Mouse (Mus musculus): ENCODE data around the gene Nudt17. TPM values are rescaled to one million over a fixed set of nuclear protein-coding genes. Genes with fewer than 3 reads are reported as not detected.

The Nudt17 gene
- 2.6 and 4.0 TPM in 2 replicates for polyA plus RNA-seq (2012; rRNA removed; ENCODE audit: low replicate concordance)

GRCm38 (mm10) chr3:96707903-96708683 lies at the start of gene Nudt17:
Gene Nudt17 (minus strand): TSS chr3:96708562.

DNA sequence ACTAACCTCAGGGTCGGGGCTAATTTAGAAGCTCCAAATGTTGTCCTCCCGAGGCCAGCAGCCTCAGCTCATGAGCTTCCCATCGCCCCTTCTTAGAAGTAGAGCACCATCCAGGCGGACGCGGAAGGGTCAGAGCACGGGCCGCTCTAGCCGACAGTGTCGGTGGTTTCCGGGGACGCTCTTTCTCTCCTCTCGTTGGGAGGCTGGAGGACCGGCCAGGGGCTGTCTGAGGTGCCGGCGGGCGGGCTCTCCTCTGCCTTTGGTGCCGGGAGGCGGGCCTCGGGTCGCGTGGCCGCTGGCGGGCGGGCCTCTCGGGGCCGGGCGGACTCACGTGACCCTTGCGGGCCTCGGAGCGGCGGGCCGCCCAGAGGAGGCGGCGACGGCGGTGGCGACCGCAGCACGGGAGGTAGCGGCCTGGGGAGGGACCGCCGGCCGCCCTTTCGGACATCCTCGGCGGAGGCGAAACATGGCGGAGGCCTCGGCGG lies 19.0 kb upstream of the Nudt17 start, which contains the start of the genes Polr3c and Rnf115:
Polr3c (minus strand) TSS at position 286 of the 485 bp plus-strand sequence.
Rnf115 (plus strand) TSS at position 322 of the 485 bp plus-strand sequence.

DNA sequence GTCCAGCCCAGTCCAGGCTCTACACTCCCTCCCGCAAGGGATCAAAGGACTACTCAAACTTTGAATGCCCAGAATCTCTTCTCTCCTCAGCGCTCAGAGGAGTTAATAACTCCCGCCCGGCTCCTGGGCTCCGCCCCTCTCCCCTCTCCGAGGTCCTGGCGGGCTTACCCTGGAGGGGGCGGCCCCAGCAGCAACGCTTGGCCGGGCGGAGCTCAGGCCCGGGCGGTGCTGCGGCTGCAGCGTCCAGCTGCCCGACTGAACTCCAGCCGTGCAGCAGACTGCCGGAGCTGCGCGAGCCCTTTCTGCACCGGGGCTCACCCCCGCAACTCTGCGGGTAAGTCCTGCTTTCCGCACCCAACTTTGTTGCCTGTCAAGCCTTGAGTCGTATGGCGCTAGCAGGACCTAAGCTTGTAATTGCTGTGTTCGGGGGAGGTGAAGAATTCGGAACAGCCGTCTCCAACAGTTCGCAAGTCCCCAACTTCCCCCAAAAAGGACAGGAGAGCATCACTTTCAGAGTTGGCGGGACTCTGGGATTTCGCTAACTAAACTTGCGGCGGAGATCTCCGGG lies 12.1 kb downstream of the Nudt17 start, which contains the start of gene Pias3:
Pias3 (plus strand) TSS at position 187 of the 568 bp plus-strand sequence.

DNA sequence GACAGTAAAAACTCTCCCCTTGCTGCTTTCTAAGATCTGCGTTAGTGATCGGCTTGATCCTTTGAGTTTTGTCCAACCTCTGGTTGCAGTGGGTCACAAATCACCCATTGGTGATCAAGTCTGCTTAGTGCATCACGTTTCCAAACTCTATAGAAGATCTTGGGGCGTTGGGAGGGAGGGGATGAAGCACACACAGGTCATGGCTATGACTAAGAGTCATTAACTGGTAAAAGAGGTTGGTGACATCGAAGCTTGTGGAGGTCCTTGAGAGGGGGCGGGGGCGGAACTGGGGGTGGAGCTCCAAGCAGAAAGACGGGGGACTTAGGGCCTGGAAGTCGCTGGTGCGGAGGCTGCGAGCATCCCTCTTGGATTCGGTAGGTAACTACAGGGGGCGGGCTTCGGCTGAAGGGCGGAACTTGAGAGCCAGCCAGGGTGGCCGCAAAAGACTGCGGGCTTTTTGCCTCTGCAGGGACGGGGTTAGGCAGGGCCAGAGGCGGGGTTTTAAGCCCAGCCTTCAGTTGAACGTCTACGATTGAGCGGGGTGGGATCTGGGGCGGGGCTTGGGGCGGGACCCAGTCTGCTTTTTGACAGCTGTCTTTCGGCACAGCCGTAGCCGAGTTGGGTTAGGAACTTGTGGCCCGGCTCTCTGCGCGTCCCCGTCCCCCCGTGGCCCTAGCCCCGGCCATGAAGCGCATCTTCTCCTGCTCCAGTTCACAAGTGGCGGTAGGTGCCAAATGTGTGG lies 38.5 kb downstream of the Nudt17 start, which contains the start of gene Ankrd35:
Ankrd35 (plus strand) TSS at position 405 of the 742 bp plus-strand sequence.

Other genes with a start within 250 kb of the Nudt17 start
- 1.1 and 2.2 TPM in 2 replicates for gene Hfe2, start 183.4 kb downstream of the Nudt17 start, polyA plus RNA-seq (2012; rRNA removed; ENCODE audit: low replicate concordance)
- gene Txnip, start 150.6 kb downstream of the Nudt17 start, polyA plus RNA-seq (2012; rRNA removed; ENCODE audit: low replicate concordance): 658 and 2,424 TPM in 2 replicates
- gene Gm16253, start 131.6 kb downstream of the Nudt17 start, polyA plus RNA-seq (2012; rRNA removed; ENCODE audit: low replicate concordance): not detected in 2 replicates
- 19.1 and 23.0 TPM in 2 replicates for gene Polr3gl, start 114.4 kb downstream of the Nudt17 start, polyA plus RNA-seq (2012; rRNA removed; ENCODE audit: low replicate concordance)
- gene Ankrd34a, start 111.9 kb downstream of the Nudt17 start, polyA plus RNA-seq (2012; rRNA removed; ENCODE audit: low replicate concordance): 0.47 and 3.2 TPM in 2 replicates
- 32.1 and 54.9 TPM in 2 replicates for gene Lix1l, start 107.4 kb downstream of the Nudt17 start, polyA plus RNA-seq (2012; rRNA removed; ENCODE audit: low replicate concordance)
- gene Rbm8a, start 78.6 kb downstream of the Nudt17 start, polyA plus RNA-seq (2012; rRNA removed; ENCODE audit: low replicate concordance): 6.5 and 11.3 TPM in 2 replicates
- gene Pex11b, start 73.2 kb downstream of the Nudt17 start, polyA plus RNA-seq (2012; rRNA removed; ENCODE audit: low replicate concordance): 65.1 and 70.1 TPM in 2 replicates
- 0.20 and 0.36 TPM in 2 replicates for gene Gm42957, start 73.1 kb downstream of the Nudt17 start, polyA plus RNA-seq (2012; rRNA removed; ENCODE audit: low replicate concordance)
- 3.0 and 6.4 TPM in 2 replicates for gene Itga10, start 63.0 kb downstream of the Nudt17 start, polyA plus RNA-seq (2012; rRNA removed; ENCODE audit: low replicate concordance)
- gene Ankrd35, start 38.4 kb downstream of the Nudt17 start, polyA plus RNA-seq (2012; rRNA removed; ENCODE audit: low replicate concordance): 2.7 and 7.8 TPM in 2 replicates
- 39.3 and 72.2 TPM in 2 replicates for gene Pias3, start 12.2 kb downstream of the Nudt17 start, polyA plus RNA-seq (2012; rRNA removed; ENCODE audit: low replicate concordance)
- gene Polr3c, start 19.1 kb upstream of the Nudt17 start, polyA plus RNA-seq (2012; rRNA removed; ENCODE audit: low replicate concordance): 30.5 and 35.1 TPM in 2 replicates
- gene Rnf115, start 19.1 kb upstream of the Nudt17 start, polyA plus RNA-seq (2012; rRNA removed; ENCODE audit: low replicate concordance): 15.7 and 20.7 TPM in 2 replicates
- gene Pdzk1, start 120.7 kb upstream of the Nudt17 start, polyA plus RNA-seq (2012; rRNA removed; ENCODE audit: low replicate concordance): 0.10 TPM in 1 of 2 replicates, not detected in the other
- gene Cd160, start 120.8 kb upstream of the Nudt17 start, polyA plus RNA-seq (2012; rRNA removed; ENCODE audit: low replicate concordance): 0.20 and 0.89 TPM in 2 replicates
- 16.0 and 36.3 TPM in 2 replicates for gene Gja5, start 196.1 kb upstream of the Nudt17 start, polyA plus RNA-seq (2012; rRNA removed; ENCODE audit: low replicate concordance)
- gene Gpr89, start 196.8 kb upstream of the Nudt17 start, polyA plus RNA-seq (2012; rRNA removed; ENCODE audit: low replicate concordance): 20.1 and 26.3 TPM in 2 replicates
- gene Gja8, start 217.5 kb upstream of the Nudt17 start, polyA plus RNA-seq (2012; rRNA removed; ENCODE audit: low replicate concordance): 0.06 TPM in 1 of 2 replicates, not detected in the other

Data from subcutaneous adipose tissue, adult 2 months (tissue).